Mouse (Mus musculus) cerebral cortex, adult 2 months (tissue): ENCODE data around the gene 2700049A03Rik.

Experiments used
- WGBS: fragments of 180-500 bp; shearing (Covaris S2); methylation state at CpG from one replicate; pipeline ENCODE4 v1.1.7; 2018; 5-methylcytosine and 5-hydroxymethylcytosine counted together

2700049A03Rik gene

GRCm38 (mm10) chr12:71271131-71271530 lies 134.5 kb downstream of the 2700049A03Rik start:
- 86% methylated on average over 5 of the region's 5 CpGs for WGBS

GRCm38 (mm10) chr12:71274519-71275237 lies 138.0 kb downstream of the 2700049A03Rik start:
- WGBS: 82% methylated on average over 5 of the region's 5 CpGs

GRCm38 (mm10) chr12:71275906-71276595 lies 139.4 kb downstream of the 2700049A03Rik start:
- WGBS: 82% methylated on average over 8 of the region's 8 CpGs

GRCm38 (mm10) chr12:71279521-71280262 lies 143.0 kb downstream of the 2700049A03Rik start:
- 34% methylated on average over 12 of the region's 12 CpGs for WGBS

GRCm38 (mm10) chr12:71281201-71281768 lies 144.6 kb downstream of the 2700049A03Rik start:
- 93% methylated on average over 12 of the region's 12 CpGs for WGBS

- WGBS: 68% methylated on average over 2 of the region's 2 CpGs
Observed at GRCm38 (mm10) chr12:71290460-71290859, 153.8 kb downstream of the 2700049A03Rik start.
